In the genomic region with DNA sequence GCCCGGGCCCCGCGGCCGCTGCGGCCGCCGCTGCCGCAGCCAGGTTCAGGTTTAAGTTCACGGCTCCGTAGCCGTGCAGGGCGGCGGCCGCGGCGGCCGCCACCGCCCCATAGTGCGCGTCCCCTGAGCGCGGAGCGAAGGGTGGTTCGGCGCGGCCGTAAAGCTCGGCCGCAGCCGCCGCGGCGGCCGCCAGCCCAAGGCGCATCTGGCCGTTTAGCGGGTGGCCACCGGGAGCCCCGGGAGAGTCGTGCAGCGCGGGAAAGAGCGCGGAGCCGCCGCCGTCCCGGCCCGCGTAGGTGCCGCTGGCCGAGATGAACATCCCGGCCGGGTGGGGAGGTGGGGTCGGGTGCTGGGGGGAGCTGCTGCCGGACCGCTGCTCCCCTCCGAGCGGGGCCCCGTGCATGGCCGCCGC, we compare ENCODE assay signal across 9 mouse cellular contexts. TPM values are rescaled to one million over a fixed set of nuclear protein-coding genes. Genes with fewer than 3 reads are reported as not detected.
A peak's percentile ranks its signal among the peaks of the same experiment; 100 is the strongest.
DNase-seq lines count a peak whose midpoint lies in the region; ATAC-seq lines count a peak whose summit lies in the region.
"Had no signal": no experiment of that assay in that cellular context is flagged by ENCODE, and none has a peak within 500 bp of the region (broad histone marks: within the 10 kb centered on the region; RNA-seq: fewer than 3 reads in every experiment).

No protein-coding gene starts in this region.

- peaks cover 28% of the 10 kb centered on the region for H3K4me1 ChIP-seq in kidney, embryonic 15.5 days
- peaks cover 24% of the 10 kb centered on the region for H3K4me1 ChIP-seq in hindbrain, embryonic 13.5 days (replicated peaks)
- H3K4me1 ChIP-seq in midbrain, embryonic 15.5 days: peaks cover 22% of the 10 kb centered on the region

- peaks cover 96% of the 10 kb centered on the region for H3K27me3 ChIP-seq in kidney, embryonic 15.5 days
- H3K27me3 ChIP-seq in hindbrain, embryonic 13.5 days: peaks cover 92% of the 10 kb centered on the region
- H3K27me3 ChIP-seq in midbrain, embryonic 15.5 days (replicated peaks): peaks cover 60% of the 10 kb centered on the region

- H3K4me3 ChIP-seq in kidney, embryonic 15.5 days (replicated peaks): peak overlapping the region; percentile 52
- H3K4me3 ChIP-seq in hindbrain, embryonic 13.5 days: peak overlapping the region; percentile 54
- peak overlapping the region; percentile 42 for H3K4me3 ChIP-seq in midbrain, embryonic 15.5 days

- no peak overlapping the region for H3K27ac ChIP-seq in kidney, embryonic 15.5 days
- H3K27ac ChIP-seq in hindbrain, embryonic 13.5 days: peak overlapping the region; percentile 92
- peak overlapping the region; percentile 85 for H3K27ac ChIP-seq in midbrain, embryonic 15.5 days

- peak; percentile 34; the same call in 1 of the 2 replicates for ATAC-seq in kidney, embryonic 15.5 days (replicated peaks; ENCODE audit: low FRiP score)
- ATAC-seq in common myeloid progenitor, adult 5-6 weeks (replicated peaks; ENCODE audit: low read depth, poor library complexity, severe bottlenecking): peak; percentile 2; the same call in 1 of the 2 replicates
- peak; percentile 7 for ATAC-seq in hindbrain, embryonic 13.5 days (ENCODE audit: low FRiP score)
- peak; percentile 9 for ATAC-seq in midbrain, embryonic 15.5 days (replicated peaks)

- intact Hi-C loops in left cerebral cortex, postnatal 4 days (cut with DNase I): no loop called here
- intact Hi-C loops in gastrocnemius, postnatal 14 days (cut with DNase I; ENCODE audit: low total_unique reads): no loop called here

- peak overlapping the region; percentile 92 for H3K4me2 ChIP-seq in kidney, embryonic 15.5 days
- H3K4me2 ChIP-seq in hindbrain, embryonic 13.5 days: peak overlapping the region; percentile 68
- H3K4me2 ChIP-seq in midbrain, embryonic 15.5 days: peak overlapping the region; percentile 58

- no peak for DNase-seq in kidney, postnatal 36 days
- no peak for DNase-seq in left cerebral cortex, adult 9 months (ENCODE audit: low spot score in 2 of 2)
- DNase-seq in left cerebral cortex, postnatal 4 days: no peak
- DNase-seq in gastrocnemius, postnatal 14 days: no peak

- WGBS in kidney, embryonic 15.5 days: under 1% methylated on average over 52 of the region's 62 CpGs
- WGBS in hindbrain, embryonic 13.5 days: 0% methylated on average over 44 of the region's 62 CpGs
- WGBS in midbrain, embryonic 15.5 days: under 1% methylated on average over 56 of the region's 62 CpGs

- H3K9me3 ChIP-seq in kidney, embryonic 15.5 days (replicated peaks): no peaks in the 10 kb centered on the region
- no peaks in the 10 kb centered on the region for H3K9me3 ChIP-seq in hindbrain, embryonic 13.5 days
- H3K9me3 ChIP-seq in midbrain, embryonic 15.5 days: no peaks in the 10 kb centered on the region

- no peaks in the 10 kb centered on the region for H3K36me3 ChIP-seq in kidney, embryonic 15.5 days
- H3K36me3 ChIP-seq in hindbrain, embryonic 13.5 days: no peaks in the 10 kb centered on the region
- H3K36me3 ChIP-seq in midbrain, embryonic 15.5 days (replicated peaks): no peaks in the 10 kb centered on the region

- no peak overlapping the region for H3K9ac ChIP-seq in kidney, embryonic 15.5 days
- peak overlapping the region; percentile 82 for H3K9ac ChIP-seq in hindbrain, embryonic 13.5 days
- peak overlapping the region; percentile 38 for H3K9ac ChIP-seq in midbrain, embryonic 15.5 days

RNA-seq across cellular contexts. Expression of gene Zic5, which starts 1.1 kb away (rescaled TPM):
- 0.13 TPM in 1 of 2 replicates, not detected in the other for polyA plus RNA-seq in kidney, embryonic 15.5 days (2015; fragmentation: Nextera tagmentation; extraction: Ambion mirVana)
- total RNA-seq in common myeloid progenitor, adult 5-6 weeks (2017): not detected in 2 replicates
- 10.9 and 13.9 TPM in 2 replicates for polyA plus RNA-seq in hindbrain, embryonic 13.5 days (2015; fragmentation: Nextera tagmentation; extraction: Ambion mirVana)
- 13.0 and 14.0 TPM in 2 replicates for polyA plus RNA-seq in midbrain, embryonic 15.5 days (2015; fragmentation: Nextera tagmentation; extraction: Ambion mirVana)
- total RNA-seq in left cerebral cortex, postnatal 4 days (2021): 1 to 10 TPM; 3.9 to 5.1 TPM
- total RNA-seq in gastrocnemius, postnatal 14 days (2021): not detected

RNA-seq across cellular contexts. Expression of gene Zic2, which starts 10.9 kb away (rescaled TPM):
- polyA plus RNA-seq in kidney, embryonic 15.5 days (2015; fragmentation: Nextera tagmentation; extraction: Ambion mirVana): not detected in 2 replicates
- total RNA-seq in common myeloid progenitor, adult 5-6 weeks (2017): not detected in 2 replicates
- 9.3 and 13.7 TPM in 2 replicates for polyA plus RNA-seq in hindbrain, embryonic 13.5 days (2015; fragmentation: Nextera tagmentation; extraction: Ambion mirVana)
- polyA plus RNA-seq in midbrain, embryonic 15.5 days (2015; fragmentation: Nextera tagmentation; extraction: Ambion mirVana): 9.6 and 9.9 TPM in 2 replicates
- total RNA-seq in left cerebral cortex, postnatal 4 days (2021): 10 to 100 TPM; 22.4 to 24.1 TPM
- total RNA-seq in gastrocnemius, postnatal 14 days (2021): not detected

RNA-seq across cellular contexts. Expression of gene Gm5089, which starts 13.4 kb away (rescaled TPM):
- polyA plus RNA-seq in kidney, embryonic 15.5 days (2015; fragmentation: Nextera tagmentation; extraction: Ambion mirVana): 0.10 TPM in 1 of 2 replicates, not detected in the other
- total RNA-seq in common myeloid progenitor, adult 5-6 weeks (2017): not detected in 2 replicates
- polyA plus RNA-seq in hindbrain, embryonic 13.5 days (2015; fragmentation: Nextera tagmentation; extraction: Ambion mirVana): 1.8 and 3.0 TPM in 2 replicates
- polyA plus RNA-seq in midbrain, embryonic 15.5 days (2015; fragmentation: Nextera tagmentation; extraction: Ambion mirVana): 0.91 and 1.1 TPM in 2 replicates
- under 1 TPM; 0.28 to 0.50 TPM for total RNA-seq in left cerebral cortex, postnatal 4 days (2021)
- not detected for total RNA-seq in gastrocnemius, postnatal 14 days (2021)

RNA-seq across cellular contexts. Expression of gene Gm10837, which starts 26.0 kb away (rescaled TPM):
- not detected in 2 replicates for polyA plus RNA-seq in kidney, embryonic 15.5 days (2015; fragmentation: Nextera tagmentation; extraction: Ambion mirVana)
- not detected in 2 replicates for total RNA-seq in common myeloid progenitor, adult 5-6 weeks (2017)
- polyA plus RNA-seq in hindbrain, embryonic 13.5 days (2015; fragmentation: Nextera tagmentation; extraction: Ambion mirVana): 0.41 and 0.74 TPM in 2 replicates
- 0.51 and 0.77 TPM in 2 replicates for polyA plus RNA-seq in midbrain, embryonic 15.5 days (2015; fragmentation: Nextera tagmentation; extraction: Ambion mirVana)
- total RNA-seq in left cerebral cortex, postnatal 4 days (2021): under 1 TPM in 1 of 2 experiments, not detected in 1; 0.40 TPM
- total RNA-seq in gastrocnemius, postnatal 14 days (2021): not detected
- total RNA-seq: left cerebral cortex, postnatal 10 days had no signal

Comparison
In these comparisons a context has a peak if more than half of its experiments do, and no peak if none do; other contexts are left out.
1. RNA of gene Zic2, which starts 10.9 kb away (total RNA-seq): 22.4 to 24.1 TPM in left cerebral cortex, postnatal 4 days; not detected in gastrocnemius, postnatal 14 days and not detected in common myeloid progenitor, adult 5-6 weeks; every median in the first group is over 10 times any median in the second.
2. Peak in every context shown above with its lines, with median percentiles within 50 percentile points of each other: ATAC-seq, H3K4me2 ChIP-seq and H3K4me3 ChIP-seq.